ENCODE assay signal across 1 mouse cellular context in the genomic region with DNA sequence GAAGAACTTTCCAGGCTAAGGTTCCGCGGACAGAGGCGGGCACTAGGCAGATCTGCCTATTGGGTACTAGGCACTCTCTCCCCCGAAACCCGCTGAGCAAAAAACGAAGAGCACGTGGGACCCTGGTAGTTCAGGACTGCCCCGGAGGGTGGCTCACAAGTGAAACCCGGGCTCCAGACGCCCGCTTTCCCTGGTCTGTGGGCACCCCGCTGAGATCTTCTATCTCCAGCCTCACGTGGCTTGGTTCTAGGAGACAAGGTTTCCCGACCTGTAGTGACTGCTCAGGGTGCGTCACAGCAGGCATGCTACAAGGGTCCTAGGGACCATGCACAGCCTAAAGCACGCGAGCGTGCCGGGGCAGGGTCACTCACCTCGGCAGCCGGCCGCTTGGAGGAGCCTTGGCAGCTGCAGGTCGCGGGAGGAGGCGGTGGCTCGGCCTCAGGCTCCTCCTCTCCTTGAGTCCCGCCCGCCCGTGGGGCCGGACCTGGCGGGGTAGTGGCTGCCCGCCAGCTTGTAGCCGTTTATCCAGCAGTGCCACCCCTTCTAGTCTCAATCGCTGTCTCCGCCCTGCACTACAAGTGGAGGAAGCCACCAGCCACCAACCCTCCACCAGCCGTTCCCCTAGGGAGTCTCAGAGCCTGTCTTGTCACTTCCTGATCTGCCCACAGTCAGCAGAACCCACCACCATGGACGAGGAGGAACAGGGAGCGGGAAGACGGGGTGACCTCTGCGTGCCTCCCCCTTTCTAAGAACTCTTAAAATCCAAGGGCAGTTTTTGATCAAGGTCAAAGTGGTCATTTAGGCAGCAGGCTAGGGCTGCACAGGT.
TF ChIP-seq lines count a peak whose summit lies in the region.

No protein-coding gene starts in this region.

TF ChIP-seq in MEL, 35 proteins besides CTCF, POLR2A, EP300 and RAD21 (continued from another document):
- TF ChIP-seq JUND (IDR thresholded peaks at IDR 0.05; ENCODE audit: low read depth, low read length) (no peak), MAX (IDR thresholded peaks at IDR 0.05; ENCODE audit: low read length) (peak; percentile 71), ETS1 (IDR thresholded peaks at IDR 0.05; ENCODE audit: low read depth, low read length) (peak; percentile 52; the same call in 1 of the 2 replicates), NRF1 (IDR thresholded peaks at IDR 0.05; ENCODE audit: insufficient read depth, low read depth, low read length, poor library complexity, severe bottlenecking) (no peak), ZKSCAN1 (IDR thresholded peaks at IDR 0.05; ENCODE audit: low read depth, low read length) (no peak), ELF1 (IDR thresholded peaks at IDR 0.05; ENCODE audit: low read depth, low read length) (peak; percentile 86), MYC (IDR thresholded peaks at IDR 0.05; ENCODE audit: low read depth, low read length) (no peak), ZC3H11A (IDR thresholded peaks at IDR 0.05; ENCODE audit: low read depth, low read length) (no peak), MYB (IDR thresholded peaks at IDR 0.05; ENCODE audit: low read depth, low read length) (peak; percentile 62; the same call in 1 of the 2 replicates), MAZ (IDR thresholded peaks at IDR 0.05; ENCODE audit: low read depth, low read length) (no peak; the same call in 1 of the 2 replicates), HCFC1 (IDR thresholded peaks at IDR 0.05; ENCODE audit: low read depth, low read length) (no peak; the same call in none of the 2 replicates), BHLHE40 (IDR thresholded peaks at IDR 0.05; ENCODE audit: borderline replicate concordance, low read depth, low read length) (peak; percentile 29; the same call in 1 of the 2 replicates)
